Comparison of ENCODE assay signal across 21 mouse cellular contexts in the genomic region with DNA sequence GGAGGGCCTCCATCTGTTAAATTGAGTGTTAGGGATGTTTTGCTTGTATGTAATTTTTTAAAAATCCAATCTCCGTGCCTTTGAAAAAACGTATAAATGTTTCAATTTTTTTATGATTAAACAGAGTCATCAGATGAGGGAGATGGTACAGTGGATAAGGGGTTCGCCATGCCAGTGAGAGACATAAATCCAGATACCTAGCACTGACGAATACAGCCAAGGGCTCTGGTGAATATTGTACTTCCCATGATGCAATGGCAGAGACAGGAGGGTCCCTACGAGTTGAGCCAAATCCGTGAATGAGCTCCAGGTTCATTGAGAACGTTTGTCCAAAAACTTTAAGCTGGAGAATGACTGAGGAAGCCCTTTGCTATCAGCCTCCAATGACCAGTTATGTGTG.
"Had no signal": no experiment of that assay in that cellular context is flagged by ENCODE, and none has a peak within 500 bp of the region (broad histone marks: within the 10 kb centered on the region; RNA-seq: fewer than 3 reads in every experiment).

No protein-coding gene starts in this region.

- H3K27me3 ChIP-seq: heart, embryonic 12.5 days; hindbrain, embryonic 15.5 days; limb, embryonic 13.5 days; limb, embryonic 15.5 days; liver, embryonic 12.5 days had no signal

- H3K27ac ChIP-seq: gastrocnemius, adult 2 months; heart, embryonic 10.5 days; hindbrain, embryonic 10.5 days; limb, embryonic 13.5 days; limb, embryonic 15.5 days; liver, embryonic 12.5 days; liver, embryonic 14.5 days had no signal

- H3K4me2 ChIP-seq: heart, embryonic 12.5 days; hindbrain, embryonic 15.5 days; limb, embryonic 13.5 days; limb, embryonic 15.5 days; liver, embryonic 12.5 days had no signal

- H3K9me3 ChIP-seq: heart, embryonic 10.5 days; heart, embryonic 12.5 days; hindbrain, embryonic 10.5 days; hindbrain, embryonic 15.5 days; limb, embryonic 13.5 days; limb, embryonic 15.5 days; liver, embryonic 12.5 days had no signal

- DNase-seq: gastrocnemius, adult 2 months; gastrocnemius, postnatal 10 days; gastrocnemius, postnatal 25 days; heart, postnatal 10 days; heart, postnatal 4 days; kidney, adult 11 months; kidney, postnatal 10 days; kidney, postnatal 25 days; layer of hippocampus, adult 9-11 months; layer of hippocampus, postnatal 36 days; left cerebral cortex, postnatal 4 days had no signal

- ATAC-seq: forebrain, embryonic 16.5 days; inflammation-experienced regulatory T-cells, adult 6 months; liver, embryonic 12.5 days had no signal

- H3K4me1 ChIP-seq: heart, embryonic 10.5 days; heart, embryonic 12.5 days; hindbrain, embryonic 10.5 days; hindbrain, embryonic 15.5 days; limb, embryonic 15.5 days; liver, embryonic 12.5 days had no signal

- H3K4me3 ChIP-seq: gastrocnemius, adult 2 months; heart, embryonic 10.5 days; heart, embryonic 12.5 days; hindbrain, embryonic 10.5 days; hindbrain, embryonic 15.5 days; limb, embryonic 13.5 days; limb, embryonic 15.5 days; liver, embryonic 12.5 days had no signal

- H3K36me3 ChIP-seq: heart, embryonic 10.5 days; heart, embryonic 12.5 days; hindbrain, embryonic 10.5 days; hindbrain, embryonic 15.5 days; limb, embryonic 13.5 days; limb, embryonic 15.5 days; liver, embryonic 12.5 days had no signal

- H3K9ac ChIP-seq: heart, embryonic 12.5 days; hindbrain, embryonic 15.5 days; limb, embryonic 13.5 days; limb, embryonic 15.5 days; liver, embryonic 12.5 days; liver, embryonic 14.5 days had no signal
